Mouse (Mus musculus): ENCODE measurements around the gene Ccp110.

DNA sequence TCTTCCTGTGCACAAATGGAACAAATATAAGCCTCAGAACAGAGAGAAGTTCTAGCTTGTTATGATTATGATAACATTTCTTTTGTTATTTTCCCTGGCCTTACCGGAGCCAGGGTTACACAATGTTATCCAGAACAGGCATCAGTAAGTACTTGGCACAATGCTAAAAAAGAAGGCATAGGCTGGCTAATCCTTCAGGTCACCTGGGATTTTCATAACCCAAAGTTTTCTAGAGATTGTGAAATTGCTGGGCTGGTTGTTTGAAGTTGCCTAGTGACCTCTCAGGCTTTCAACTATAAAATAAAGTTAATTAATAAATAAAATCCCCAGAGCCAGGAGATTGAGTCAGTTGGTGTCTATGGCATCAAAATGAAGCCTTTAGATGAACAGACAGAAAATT lies 2.5 kb downstream of the Ccp110 start:
- TF ChIP-seq EP300 (IDR thresholded peaks at IDR 0.05; ENCODE audit: low read depth) (no peak), CTCF (IDR thresholded peaks at IDR 0.05; ENCODE audit: low read depth) (no peak)
